Mouse (Mus musculus): Measurements from ENCODE around the gene Asic3. TPM values are rescaled to one million over a fixed set of nuclear protein-coding genes. Genes with fewer than 3 reads are reported as not detected.

Asic3 gene
- total and polyA plus RNA-seq, 2 experiments from 2014 or later, result 0.05 to 0.59 TPM

- peak overlapping the region; percentile 86 for H3K27ac ChIP-seq (ENCODE audit: low read depth, low read length)
- no peak; the same call in 1 of the 2 replicates for ATAC-seq (ENCODE audit: low FRiP score)
- 2% methylated on average over 5 of the region's 5 CpGs for WGBS
Measured at GRCm38 (mm10) chr5:24453283-24453984, 40.2 kb downstream of the Asic3 start.

GRCm38 (mm10) chr5:24453985-24454303, 40.8 kb downstream of the Asic3 start:
- Histone ChIP-seq H3K9ac (replicated peaks; ENCODE audit: low read length, poor library complexity, severe bottlenecking) (peak overlapping the region; percentile 91; the same call in 1 of the 2 replicates), H3K36me3 (ENCODE audit: insufficient read depth, low read length) (no peaks in the 10 kb centered on the region), H3K4me2 (ENCODE audit: low read depth, low read length, poor library complexity, severe bottlenecking) (peak overlapping the region; percentile 98), H3K27me3 (ENCODE audit: insufficient read depth, low read length) (no peaks in the 10 kb centered on the region), H3K27ac (ENCODE audit: low read depth, low read length) (no peak overlapping the region), H3K9me3 (ENCODE audit: low read length) (no peaks in the 10 kb centered on the region), H3K4me3 (ENCODE audit: low read depth, low read length) (peak overlapping the region; percentile 65), H3K4me1 (ENCODE audit: insufficient read depth, low read length) (peaks cover 22% of the 10 kb centered on the region; the same call in 1 of the 2 replicates)
- 9% methylated on average over 2 of the region's 2 CpGs for WGBS
- DNase-seq (ENCODE audit: low spot score) (no peak), ATAC-seq (ENCODE audit: low FRiP score) (no peak)
- no peak for TF ChIP-seq CTCF (IDR thresholded peaks at IDR 0.05)

More at GRCm38 (mm10) chr5:24453283-24453984, 40.2 kb downstream of the Asic3 start:
- no peaks in the 10 kb centered on the region for H3K36me3 ChIP-seq (ENCODE audit: insufficient read depth, low read length)
- H3K4me1 ChIP-seq (ENCODE audit: insufficient read depth, low read length), result peaks cover 22% of the 10 kb centered on the region
- TF ChIP-seq CTCF (IDR thresholded peaks at IDR 0.05), result 0 out of 2 replicates have a peak, but pooled peaks have one; percentile 15
- no peaks in the 10 kb centered on the region for H3K27me3 ChIP-seq (ENCODE audit: insufficient read depth, low read length)
- peak overlapping the region; percentile 65 for H3K4me3 ChIP-seq (ENCODE audit: low read depth, low read length)
- H3K9me3 ChIP-seq (ENCODE audit: low read length), result no peaks in the 10 kb centered on the region
- peak overlapping the region; percentile 91 for H3K9ac ChIP-seq (replicated peaks; ENCODE audit: low read length, poor library complexity, severe bottlenecking)
- peak overlapping the region; percentile 98 for H3K4me2 ChIP-seq (ENCODE audit: low read depth, low read length, poor library complexity, severe bottlenecking)
- peak; percentile 64 for DNase-seq (ENCODE audit: low spot score)

DNA sequence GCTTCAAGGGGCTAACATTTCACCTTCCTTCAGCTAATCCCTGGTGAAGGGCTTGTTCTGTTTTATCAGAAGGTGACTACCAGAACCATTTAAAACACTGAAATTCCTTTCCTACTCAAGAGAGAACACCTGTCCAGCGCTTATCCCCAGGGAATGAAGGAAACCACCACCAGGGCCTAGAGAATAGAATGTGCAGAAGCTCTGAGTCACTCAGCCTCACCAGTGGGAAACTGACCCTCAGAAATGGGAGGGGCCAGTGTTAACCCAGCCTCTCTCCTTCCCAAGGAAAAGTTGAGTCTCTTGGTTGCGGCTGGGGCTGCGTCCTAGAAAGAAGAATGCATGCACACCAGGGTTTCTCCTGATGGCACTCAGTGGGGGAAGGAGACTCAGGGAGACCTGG, 41.9 kb downstream of the Asic3 start:
- TF ChIP-seq CTCF (IDR thresholded peaks at IDR 0.05), result no peak
- Histone ChIP-seq H3K27ac (ENCODE audit: low read depth, low read length) (no peak overlapping the region), H3K4me3 (ENCODE audit: low read depth, low read length) (no peak overlapping the region), H3K36me3 (ENCODE audit: insufficient read depth, low read length) (no peaks in the 10 kb centered on the region), H3K9ac (replicated peaks; ENCODE audit: low read length, poor library complexity, severe bottlenecking) (no peak overlapping the region), H3K4me2 (ENCODE audit: low read depth, low read length, poor library complexity, severe bottlenecking) (peak overlapping the region; percentile 98), H3K9me3 (ENCODE audit: low read length) (no peaks in the 10 kb centered on the region), H3K4me1 (ENCODE audit: insufficient read depth, low read length) (peaks cover 22% of the 10 kb centered on the region; the same call in 1 of the 2 replicates), H3K27me3 (ENCODE audit: insufficient read depth, low read length) (no peaks in the 10 kb centered on the region)
- ATAC-seq (ENCODE audit: low FRiP score) (no peak), DNase-seq (ENCODE audit: low spot score) (no peak)
- WGBS, result 63% methylated on average over 3 of the region's 3 CpGs

DNA sequence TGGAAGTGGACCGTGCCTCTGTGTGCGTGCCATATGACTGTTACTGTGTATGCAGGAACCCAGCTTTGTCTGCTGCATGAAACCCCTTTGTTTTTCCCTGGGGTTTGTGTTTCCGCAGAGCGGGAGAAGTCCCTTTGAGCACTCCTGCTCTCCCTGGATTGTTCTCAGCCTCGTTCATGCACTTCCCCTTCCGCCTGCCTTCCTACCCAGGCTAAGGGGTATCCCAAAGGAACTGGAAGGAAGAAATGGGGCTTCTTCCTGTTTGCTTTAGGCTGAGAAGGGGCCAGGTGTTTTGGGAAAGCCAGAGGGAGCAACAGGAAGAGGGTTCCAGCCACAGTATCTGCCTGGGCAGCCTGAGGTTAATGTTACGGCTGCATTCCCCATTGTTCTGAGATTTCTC, 42.4 kb downstream of the Asic3 start:
- no peaks in the 10 kb centered on the region for H3K27me3 ChIP-seq (ENCODE audit: insufficient read depth, low read length)
- no peaks in the 10 kb centered on the region for H3K36me3 ChIP-seq (ENCODE audit: insufficient read depth, low read length)
- no peak overlapping the region; the same call in 1 of the 2 replicates for H3K9ac ChIP-seq (replicated peaks; ENCODE audit: low read length, poor library complexity, severe bottlenecking)
- DNase-seq (ENCODE audit: low spot score) (no peak), ATAC-seq (ENCODE audit: low FRiP score) (no peak)
- no peaks in the 10 kb centered on the region for H3K9me3 ChIP-seq (ENCODE audit: low read length)
- 45% methylated on average over 7 of the region's 7 CpGs for WGBS
- H3K4me1 ChIP-seq (ENCODE audit: insufficient read depth, low read length), result peaks cover 22% of the 10 kb centered on the region; the same call in 1 of the 2 replicates
- no peak overlapping the region for H3K27ac ChIP-seq (ENCODE audit: low read depth, low read length)
- no peak overlapping the region for H3K4me3 ChIP-seq (ENCODE audit: low read depth, low read length)
- peak overlapping the region; percentile 26 for H3K4me2 ChIP-seq (ENCODE audit: low read depth, low read length, poor library complexity, severe bottlenecking)
- no peak for TF ChIP-seq CTCF (IDR thresholded peaks at IDR 0.05)

DNA sequence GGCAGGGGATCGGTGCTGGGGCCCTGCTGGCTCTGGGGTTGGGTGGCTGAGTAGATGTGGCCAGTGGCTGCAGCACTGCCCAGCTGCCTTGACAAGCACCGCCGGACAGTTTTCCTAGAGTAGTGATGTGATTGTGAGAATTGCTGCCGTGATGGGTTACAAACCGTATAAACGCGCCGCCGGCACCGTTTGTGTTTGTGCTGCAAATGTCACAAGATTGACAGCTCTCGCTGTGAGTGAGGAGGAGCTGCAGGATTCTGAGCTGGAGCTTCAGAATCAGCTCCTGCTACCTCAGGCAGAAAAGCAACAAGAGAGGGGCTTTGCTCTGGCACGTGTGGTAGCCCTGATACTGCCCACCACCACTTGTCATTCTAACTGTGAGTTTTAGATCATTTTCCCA, 53.6 kb downstream of the Asic3 start:
- no peaks in the 10 kb centered on the region for H3K27me3 ChIP-seq (ENCODE audit: insufficient read depth, low read length)
- DNase-seq (ENCODE audit: low spot score) (no peak), ATAC-seq (ENCODE audit: low FRiP score) (no peak)
- no peak overlapping the region for H3K9ac ChIP-seq (replicated peaks; ENCODE audit: low read length, poor library complexity, severe bottlenecking)
- 24% methylated on average over 12 of the region's 12 CpGs for WGBS
- no peak overlapping the region for H3K27ac ChIP-seq (ENCODE audit: low read depth, low read length)
- H3K9me3 ChIP-seq (ENCODE audit: low read length), result no peaks in the 10 kb centered on the region
- no peak overlapping the region for H3K4me3 ChIP-seq (ENCODE audit: low read depth, low read length)
- H3K4me1 ChIP-seq (ENCODE audit: insufficient read depth, low read length), result 0 out of 2 replicates have a peak, but pooled peaks cover 6% of the 10 kb centered on the region
- no peaks in the 10 kb centered on the region for H3K36me3 ChIP-seq (ENCODE audit: insufficient read depth, low read length)
- no peak for TF ChIP-seq CTCF (IDR thresholded peaks at IDR 0.05)
- peak overlapping the region; percentile 18; the same call in 1 of the 2 replicates for H3K4me2 ChIP-seq (ENCODE audit: low read depth, low read length, poor library complexity, severe bottlenecking)

Other genes with a start within 250 kb of the Asic3 start
- gene Nupl2, start 248.4 kb upstream of the Asic3 start, total RNA-seq (2014; rRNA removed), result 10.6 and 14.0 TPM in 2 replicates
- gene Nupl2, start 248.4 kb upstream of the Asic3 start, polyA plus RNA-seq (2015; fragmentation: Nextera tagmentation; extraction: Ambion mirVana), result 9.0 and 9.4 TPM in 2 replicates
- 46.9 and 60.2 TPM in 2 replicates for gene Kcnh2, start 61.8 kb upstream of the Asic3 start, total RNA-seq (2014; rRNA removed)
- 10.1 and 11.1 TPM in 2 replicates for gene Kcnh2, start 61.8 kb upstream of the Asic3 start, polyA plus RNA-seq (2015; fragmentation: Nextera tagmentation; extraction: Ambion mirVana)
- gene Nos3, start 48.6 kb upstream of the Asic3 start, total RNA-seq (2014; rRNA removed), result 11.0 and 14.2 TPM in 2 replicates
- 7.0 and 7.5 TPM in 2 replicates for gene Nos3, start 48.6 kb upstream of the Asic3 start, polyA plus RNA-seq (2015; fragmentation: Nextera tagmentation; extraction: Ambion mirVana)
- 6.7 and 7.4 TPM in 2 replicates for gene Atg9b, start 21.2 kb upstream of the Asic3 start, total RNA-seq (2014; rRNA removed)
- 5.3 and 7.2 TPM in 2 replicates for gene Atg9b, start 21.2 kb upstream of the Asic3 start, polyA plus RNA-seq (2015; fragmentation: Nextera tagmentation; extraction: Ambion mirVana)
- 65.8 and 71.7 TPM in 2 replicates for gene Abcb8, start 19.7 kb upstream of the Asic3 start, total RNA-seq (2014; rRNA removed)
- gene Abcb8, start 19.7 kb upstream of the Asic3 start, polyA plus RNA-seq (2015; fragmentation: Nextera tagmentation; extraction: Ambion mirVana), result 42.4 and 51.6 TPM in 2 replicates
- gene Cdk5, start 10.1 kb downstream of the Asic3 start, total RNA-seq (2014; rRNA removed), result 96.5 and 104 TPM in 2 replicates
- 168 and 182 TPM in 2 replicates for gene Cdk5, start 10.1 kb downstream of the Asic3 start, polyA plus RNA-seq (2015; fragmentation: Nextera tagmentation; extraction: Ambion mirVana)
- 35.7 and 42.1 TPM in 2 replicates for gene Slc4a2, start 10.4 kb downstream of the Asic3 start, total RNA-seq (2014; rRNA removed)
- 11.5 and 11.8 TPM in 2 replicates for gene Slc4a2, start 10.4 kb downstream of the Asic3 start, polyA plus RNA-seq (2015; fragmentation: Nextera tagmentation; extraction: Ambion mirVana)
- gene Fastk, start 31.9 kb downstream of the Asic3 start, total RNA-seq (2014; rRNA removed), result 139 and 174 TPM in 2 replicates
- 97.9 and 109 TPM in 2 replicates for gene Fastk, start 31.9 kb downstream of the Asic3 start, polyA plus RNA-seq (2015; fragmentation: Nextera tagmentation; extraction: Ambion mirVana)
- 52.1 and 91.5 TPM in 2 replicates for gene Tmub1, start 34.5 kb downstream of the Asic3 start, total RNA-seq (2014; rRNA removed)
- gene Tmub1, start 34.5 kb downstream of the Asic3 start, polyA plus RNA-seq (2015; fragmentation: Nextera tagmentation; extraction: Ambion mirVana), result 65.3 and 65.5 TPM in 2 replicates
- 239 and 282 TPM in 2 replicates for gene Agap3, start 38.8 kb downstream of the Asic3 start, total RNA-seq (2014; rRNA removed)
- gene Agap3, start 38.8 kb downstream of the Asic3 start, polyA plus RNA-seq (2015; fragmentation: Nextera tagmentation; extraction: Ambion mirVana), result 116 and 120 TPM in 2 replicates
- 0.33 TPM in 1 of 2 replicates, not detected in the other for gene Gbx1, start 113.8 kb downstream of the Asic3 start, total RNA-seq (2014; rRNA removed)
- 0.09 and 0.12 TPM in 2 replicates for gene Gbx1, start 113.8 kb downstream of the Asic3 start, polyA plus RNA-seq (2015; fragmentation: Nextera tagmentation; extraction: Ambion mirVana)
- 1.2 TPM in 1 of 2 replicates, not detected in the other for gene Asb10, start 127.6 kb downstream of the Asic3 start, total RNA-seq (2014; rRNA removed)
- gene Asb10, start 127.6 kb downstream of the Asic3 start, polyA plus RNA-seq (2015; fragmentation: Nextera tagmentation; extraction: Ambion mirVana), result 0.31 and 0.39 TPM in 2 replicates
- gene 4931409K22Rik, start 143.4 kb downstream of the Asic3 start, total RNA-seq (2014; rRNA removed), result not detected in 2 replicates
- gene 4931409K22Rik, start 143.4 kb downstream of the Asic3 start, polyA plus RNA-seq (2015; fragmentation: Nextera tagmentation; extraction: Ambion mirVana), result not detected in 2 replicates
- gene Abcf2, start 164.1 kb downstream of the Asic3 start, total RNA-seq (2014; rRNA removed), result 55.9 and 57.0 TPM in 2 replicates
- gene Abcf2, start 164.1 kb downstream of the Asic3 start, polyA plus RNA-seq (2015; fragmentation: Nextera tagmentation; extraction: Ambion mirVana), result 58.2 and 62.3 TPM in 2 replicates
- 31.3 and 32.8 TPM in 2 replicates for gene Chpf2, start 173.3 kb downstream of the Asic3 start, total RNA-seq (2014; rRNA removed)
- 25.5 and 26.3 TPM in 2 replicates for gene Chpf2, start 173.3 kb downstream of the Asic3 start, polyA plus RNA-seq (2015; fragmentation: Nextera tagmentation; extraction: Ambion mirVana)
- gene Smarcd3, start 211.0 kb downstream of the Asic3 start, total RNA-seq (2014; rRNA removed), result 279 and 347 TPM in 2 replicates
- 187 and 189 TPM in 2 replicates for gene Smarcd3, start 211.0 kb downstream of the Asic3 start, polyA plus RNA-seq (2015; fragmentation: Nextera tagmentation; extraction: Ambion mirVana)